Mouse (Mus musculus) gastrocnemius, postnatal 10 days (tissue): Measurements from ENCODE around the gene Tnfsf18. TPM values are rescaled to one million over a fixed set of nuclear protein-coding genes. Genes with fewer than 3 reads are reported as not detected.

ENCODE experiments used
- total RNA-seq, 2 experiments: library from RNA; stranded (reverse); gene quantifications; 2 replicates each; pipeline ENCODE4 v1.2.3; 2021

The Tnfsf18 gene
- total RNA-seq, 2 experiments from 2014 or later, result not detected

Other genes with a start within 250 kb of the Tnfsf18 start
- gene Prdx6, start 243.4 kb upstream of the Tnfsf18 start, total RNA-seq, result 10 to 100 TPM; 78.5 to 78.8 TPM
- gene Tnfsf4, start 99.2 kb upstream of the Tnfsf18 start, total RNA-seq, result not detected